8 mouse cellular contexts compared by ENCODE assay signal in genomic region chr5:110363822-110364545, GRCm38 (mm10). TPM values are rescaled to one million over a fixed set of nuclear protein-coding genes. Genes with fewer than 3 reads are reported as not detected.
A peak's percentile ranks its signal among the peaks of the same experiment; 100 is the strongest.
DNase-seq lines count a peak whose midpoint lies in the region; ATAC-seq and TF ChIP-seq lines count a peak whose summit lies in the region.

No protein-coding gene starts in this region.

- H3K4me1 ChIP-seq in lung, embryonic 14.5 days (ENCODE audit: insufficient read depth) = no peaks in the 10 kb centered on the region
- H3K4me1 ChIP-seq in forebrain, embryonic 11.5 days (replicated peaks; ENCODE audit: control insufficient read depth, insufficient read depth, low read length) = peaks cover 12% of the 10 kb centered on the region; the same call in 1 of the 2 replicates
- 0 out of 2 replicates have a peak, but pooled peaks cover 4% of the 10 kb centered on the region for H3K4me1 ChIP-seq in intestine, postnatal 0 days (replicated peaks; ENCODE audit: control insufficient read depth, insufficient read depth, low read length)
- peaks cover 8% of the 10 kb centered on the region; the same call in 1 of the 2 replicates for H3K4me1 ChIP-seq in neural tube, embryonic 14.5 days (ENCODE audit: control insufficient read depth, insufficient read depth, low read length)

- H3K4me3 ChIP-seq in lung, embryonic 14.5 days (ENCODE audit: low read depth, low read length) = peak overlapping the region; percentile 51
- H3K4me3 ChIP-seq in forebrain, embryonic 11.5 days (ENCODE audit: low read depth, low read length) = no peak overlapping the region
- H3K4me3 ChIP-seq in intestine, postnatal 0 days (ENCODE audit: low read depth, low read length) = peak overlapping the region; percentile 47
- H3K4me3 ChIP-seq in neural tube, embryonic 14.5 days (ENCODE audit: low read depth, low read length) = peak overlapping the region; percentile 36

- peak; percentile 24 for DNase-seq in lung, embryonic 14.5 days
- no peak for DNase-seq in lung, postnatal 25 days (ENCODE audit: low spot score)
- peak; percentile 57 for DNase-seq in forebrain, embryonic 11.5 days (ENCODE audit: low spot score)
- DNase-seq in left cerebral cortex, adult 8-10 months (ENCODE audit: low spot score in 2 of 2) = no peak
- DNase-seq in cerebellum, adult 11 months = no peak
- no peak for DNase-seq in thymus, postnatal 25 days

- no peak overlapping the region; the same call in 1 of the 2 replicates for H3K27ac ChIP-seq in lung, embryonic 14.5 days (ENCODE audit: low read depth)
- no peak overlapping the region for H3K27ac ChIP-seq in forebrain, embryonic 11.5 days (ENCODE audit: low read depth, low read length)
- no peak overlapping the region for H3K27ac ChIP-seq in intestine, postnatal 0 days (ENCODE audit: low read depth, low read length)
- H3K27ac ChIP-seq in neural tube, embryonic 14.5 days (ENCODE audit: low read depth, low read length) = no peak overlapping the region

- 36% methylated on average over 11 of the region's 11 CpGs for WGBS in lung, embryonic 14.5 days
- 41% methylated on average over 11 of the region's 11 CpGs for WGBS in forebrain, embryonic 11.5 days
- 54% methylated on average over 11 of the region's 11 CpGs for WGBS in intestine, postnatal 0 days
- 24% methylated on average over 11 of the region's 11 CpGs for WGBS in neural tube, embryonic 14.5 days

- H3K9ac ChIP-seq in lung, embryonic 14.5 days = peak overlapping the region; percentile 55; the same call in 1 of the 2 replicates
- 0 out of 2 replicates have a peak overlapping the region, but pooled peaks have one; percentile 55 for H3K9ac ChIP-seq in forebrain, embryonic 11.5 days (ENCODE audit: low read length)
- peak overlapping the region; percentile 51; the same call in 1 of the 2 replicates for H3K9ac ChIP-seq in intestine, postnatal 0 days (ENCODE audit: low read depth, low read length)
- peak overlapping the region; percentile 54 for H3K9ac ChIP-seq in neural tube, embryonic 14.5 days (replicated peaks; ENCODE audit: low read depth, low read length)

- H3K27me3 ChIP-seq in lung, embryonic 14.5 days (ENCODE audit: insufficient read depth, low read length) = no peaks in the 10 kb centered on the region
- H3K27me3 ChIP-seq in forebrain, embryonic 11.5 days (ENCODE audit: control insufficient read depth, insufficient read depth, low read length) = peaks cover 5% of the 10 kb centered on the region
- no peaks in the 10 kb centered on the region for H3K27me3 ChIP-seq in intestine, postnatal 0 days (replicated peaks; ENCODE audit: control insufficient read depth, insufficient read depth, low read length)
- H3K27me3 ChIP-seq in neural tube, embryonic 14.5 days (ENCODE audit: control insufficient read depth, insufficient read depth, low read length) = no peaks in the 10 kb centered on the region; the same call in 1 of the 2 replicates

- no peak; the same call in 1 of the 2 replicates for ATAC-seq in lung, embryonic 14.5 days (ENCODE audit: insufficient read depth)
- no peak for ATAC-seq in forebrain, embryonic 11.5 days (replicated peaks; ENCODE audit: low FRiP score)
- peak; percentile 21; the same call in 1 of the 2 replicates for ATAC-seq in intestine, postnatal 0 days
- peak; percentile 10; the same call in 1 of the 2 replicates for ATAC-seq in neural tube, embryonic 14.5 days (ENCODE audit: low read depth)

- peaks cover 19% of the 10 kb centered on the region for H3K36me3 ChIP-seq in lung, embryonic 14.5 days (ENCODE audit: insufficient read depth)
- H3K36me3 ChIP-seq in forebrain, embryonic 11.5 days (ENCODE audit: control insufficient read depth, insufficient read depth, low read length) = no peaks in the 10 kb centered on the region; the same call in none of the 2 replicates
- H3K36me3 ChIP-seq in intestine, postnatal 0 days (ENCODE audit: control insufficient read depth, insufficient read depth) = peaks cover 12% of the 10 kb centered on the region
- H3K36me3 ChIP-seq in neural tube, embryonic 14.5 days (ENCODE audit: control insufficient read depth, insufficient read depth, low read length) = peaks cover 10% of the 10 kb centered on the region

- TF ChIP-seq CTCF in lung, embryonic 14.5 days (IDR thresholded peaks at IDR 0.05; ENCODE audit: low read depth) = peak; percentile 23; the same call in 1 of the 2 replicates
- TF ChIP-seq CTCF in intestine, postnatal 0 days (IDR thresholded peaks at IDR 0.05; ENCODE audit: low read depth) = 0 out of 2 replicates have a peak, but pooled peaks have one; percentile 18

- H3K4me2 ChIP-seq in lung, embryonic 14.5 days = peak overlapping the region; percentile 91
- no peak overlapping the region; the same call in 1 of the 2 replicates for H3K4me2 ChIP-seq in forebrain, embryonic 11.5 days (ENCODE audit: low read depth, low read length, severe bottlenecking)
- H3K4me2 ChIP-seq in intestine, postnatal 0 days (replicated peaks; ENCODE audit: low read depth) = peak overlapping the region; percentile 88
- H3K4me2 ChIP-seq in neural tube, embryonic 14.5 days (ENCODE audit: low read depth, low read length) = peak overlapping the region; percentile 80

- no peaks in the 10 kb centered on the region for H3K9me3 ChIP-seq in lung, embryonic 14.5 days (ENCODE audit: low read depth, low read length)
- H3K9me3 ChIP-seq in forebrain, embryonic 11.5 days (ENCODE audit: control insufficient read depth, low read length) = no peaks in the 10 kb centered on the region
- no peaks in the 10 kb centered on the region for H3K9me3 ChIP-seq in intestine, postnatal 0 days (ENCODE audit: control insufficient read depth)
- no peaks in the 10 kb centered on the region for H3K9me3 ChIP-seq in neural tube, embryonic 14.5 days (ENCODE audit: control insufficient read depth, low read length)

RNA-seq across cellular contexts. Expression of gene Lrcol1, which starts 19.5 kb away (rescaled TPM):
- 2.4 and 2.6 TPM in 2 replicates for polyA plus RNA-seq in lung, embryonic 14.5 days (2014; fragmentation: Nextera tagmentation; extraction: Ambion mirVana)
- polyA plus RNA-seq in forebrain, embryonic 11.5 days (2014; fragmentation: Nextera tagmentation; extraction: Ambion mirVana) = not detected in 2 replicates
- polyA plus RNA-seq in intestine, postnatal 0 days (2015; fragmentation: Nextera tagmentation; extraction: Ambion mirVana) = not detected in 2 replicates
- polyA plus RNA-seq in neural tube, embryonic 14.5 days (2014; fragmentation: Nextera tagmentation; extraction: Ambion mirVana) = not detected in 2 replicates
- total RNA-seq in left cerebral cortex, adult 8-10 months (2022) = not detected

RNA-seq across cellular contexts. Expression of gene P2rx2, which starts 21.0 kb away (rescaled TPM):
- polyA plus RNA-seq in lung, embryonic 14.5 days (2014; fragmentation: Nextera tagmentation; extraction: Ambion mirVana) = 14.1 and 15.4 TPM in 2 replicates
- polyA plus RNA-seq in forebrain, embryonic 11.5 days (2014; fragmentation: Nextera tagmentation; extraction: Ambion mirVana) = 1.0 and 1.3 TPM in 2 replicates
- 1.6 TPM in 2 replicates for polyA plus RNA-seq in intestine, postnatal 0 days (2015; fragmentation: Nextera tagmentation; extraction: Ambion mirVana)
- 9.0 and 10.0 TPM in 2 replicates for polyA plus RNA-seq in neural tube, embryonic 14.5 days (2014; fragmentation: Nextera tagmentation; extraction: Ambion mirVana)
- total RNA-seq in left cerebral cortex, adult 8-10 months (2022) = under 1 TPM in 1 of 4 experiments, not detected in 3; 0.32 TPM

Comparison
In these comparisons a context has a peak if more than half of its experiments do, and no peak if none do; other contexts are left out.
1. DNase-seq: peak in lung, embryonic 14.5 days (single experiment) and forebrain, embryonic 11.5 days (single experiment); none in lung, postnatal 25 days (single experiment), left cerebral cortex, adult 8-10 months (0 of 2), cerebellum, adult 11 months (single experiment) and thymus, postnatal 25 days (single experiment).
2. ATAC-seq: peak in intestine, postnatal 0 days (single experiment) and neural tube, embryonic 14.5 days (single experiment); none in lung, embryonic 14.5 days (single experiment) and forebrain, embryonic 11.5 days (single experiment).
3. Peak in every context shown above with its lines, with median percentiles within 50 percentile points of each other: H3K9ac ChIP-seq.